Mouse (Mus musculus): ENCODE data around the gene Ccnd2. TPM values are rescaled to one million over a fixed set of nuclear protein-coding genes. Genes with fewer than 3 reads are reported as not detected.

Ccnd2 gene
- polyA plus RNA-seq, 1 experiment: 13.9 TPM

- Histone ChIP-seq H3K27me3 (ENCODE audit: control insufficient read depth, insufficient read depth, insufficient read length) (peaks cover 19% of the 10 kb centered on the region), H3K36me3 (ENCODE audit: control insufficient read depth, insufficient read depth) (no peaks in the 10 kb centered on the region), H3K4me2 (ENCODE audit: low read depth) (no peak overlapping the region), H3ac (ENCODE audit: control insufficient read depth, insufficient read length) (no peak overlapping the region), H3K79me2 (ENCODE audit: control insufficient read depth, insufficient read depth) (no peaks in the 10 kb centered on the region), H3K4me3 (no peak overlapping the region)
- TF ChIP-seq POLR2A (IDR thresholded peaks at IDR 0.05; ENCODE audit: insufficient read length, low read depth) (no peak), REST (IDR thresholded peaks at IDR 0.05; ENCODE audit: insufficient read depth, insufficient read length) (no peak), TCF12 (IDR thresholded peaks at IDR 0.05; ENCODE audit: insufficient read depth, poor library complexity, severe bottlenecking) (no peak), SRF (IDR thresholded peaks at IDR 0.05; ENCODE audit: control insufficient read depth, insufficient read length, low read depth) (no peak), USF1 (IDR thresholded peaks at IDR 0.05; ENCODE audit: low read depth) (no peak), MAX (IDR thresholded peaks at IDR 0.05; ENCODE audit: low read depth) (no peak), MYOG (IDR thresholded peaks at IDR 0.05; ENCODE audit: control insufficient read depth in 1 of 3, insufficient read depth in 1 of 3, insufficient read length in 2 of 3, low read depth in 2 of 3) (no peak), TCF3 (IDR thresholded peaks at IDR 0.05; ENCODE audit: insufficient read length, low read depth) (no peak), E2F4 (IDR thresholded peaks at IDR 0.05; ENCODE audit: insufficient read depth) (no peak), POLR2AphosphoS2 (IDR thresholded peaks at IDR 0.05; ENCODE audit: insufficient read length, low read depth) (no peak), CEBPB (IDR thresholded peaks at IDR 0.05; ENCODE audit: insufficient read depth, poor library complexity, severe bottlenecking) (no peak), MYOD1 (IDR thresholded peaks at IDR 0.05; ENCODE audit: control insufficient read depth in 1 of 3, insufficient read length in 2 of 3, low read depth in 2 of 3) (no peak)
Measured at GRCm38 (mm10) chr6:127177441-127177840, 25.4 kb upstream of the Ccnd2 start.

- no peak for TF ChIP-seq MYOD1 (IDR thresholded peaks at IDR 0.05; ENCODE audit: control insufficient read depth in 1 of 3, insufficient read length in 2 of 3, low read depth in 2 of 3)
- no peak for TF ChIP-seq REST (IDR thresholded peaks at IDR 0.05; ENCODE audit: insufficient read depth, insufficient read length)
- no peak for TF ChIP-seq TCF12 (IDR thresholded peaks at IDR 0.05; ENCODE audit: insufficient read depth, poor library complexity, severe bottlenecking)
- no peak for TF ChIP-seq USF1 (IDR thresholded peaks at IDR 0.05; ENCODE audit: low read depth)
- no peak for TF ChIP-seq POLR2AphosphoS2 (IDR thresholded peaks at IDR 0.05; ENCODE audit: insufficient read length, low read depth)
- TF ChIP-seq MYOG (IDR thresholded peaks at IDR 0.05; ENCODE audit: control insufficient read depth in 1 of 3, insufficient read depth in 1 of 3, insufficient read length in 2 of 3, low read depth in 2 of 3): no peak
- no peak overlapping the region for H3K4me3 ChIP-seq
- no peak overlapping the region for H3K4me2 ChIP-seq (ENCODE audit: low read depth)
- H3K79me2 ChIP-seq (ENCODE audit: control insufficient read depth, insufficient read depth): no peaks in the 10 kb centered on the region
- peaks cover 8% of the 10 kb centered on the region for H3K27me3 ChIP-seq (ENCODE audit: control insufficient read depth, insufficient read depth, insufficient read length)
- no peaks in the 10 kb centered on the region for H3K36me3 ChIP-seq (ENCODE audit: control insufficient read depth, insufficient read depth)
- no peak overlapping the region for H3ac ChIP-seq (ENCODE audit: control insufficient read depth, insufficient read length)
Measured at GRCm38 (mm10) chr6:127172461-127172860, 20.5 kb upstream of the Ccnd2 start.

GRCm38 (mm10) chr6:127170734-127171133, 18.7 kb upstream of the Ccnd2 start:
- Histone ChIP-seq H3K4me3 (no peak overlapping the region), H3ac (ENCODE audit: control insufficient read depth, insufficient read length) (no peak overlapping the region), H3K4me2 (ENCODE audit: low read depth) (no peak overlapping the region), H3K27me3 (ENCODE audit: control insufficient read depth, insufficient read depth, insufficient read length) (peaks cover 7% of the 10 kb centered on the region), H3K79me2 (ENCODE audit: control insufficient read depth, insufficient read depth) (no peaks in the 10 kb centered on the region), H3K36me3 (ENCODE audit: control insufficient read depth, insufficient read depth) (no peaks in the 10 kb centered on the region)
- no peak for TF ChIP-seq MAX (IDR thresholded peaks at IDR 0.05; ENCODE audit: low read depth)
- TF ChIP-seq E2F4 (IDR thresholded peaks at IDR 0.05; ENCODE audit: insufficient read depth): no peak
- no peak for TF ChIP-seq TCF12 (IDR thresholded peaks at IDR 0.05; ENCODE audit: insufficient read depth, poor library complexity, severe bottlenecking)
- TF ChIP-seq USF1 (IDR thresholded peaks at IDR 0.05; ENCODE audit: low read depth): no peak
- no peak for TF ChIP-seq SRF (IDR thresholded peaks at IDR 0.05; ENCODE audit: control insufficient read depth, insufficient read length, low read depth)
- TF ChIP-seq REST (IDR thresholded peaks at IDR 0.05; ENCODE audit: insufficient read depth, insufficient read length): no peak

GRCm38 (mm10) chr6:127165663-127166062, 13.7 kb upstream of the Ccnd2 start:
- Histone ChIP-seq H3K4me3 (no peak overlapping the region), H3ac (ENCODE audit: control insufficient read depth, insufficient read length) (no peak overlapping the region), H3K79me2 (ENCODE audit: control insufficient read depth, insufficient read depth) (no peaks in the 10 kb centered on the region), H3K27me3 (ENCODE audit: control insufficient read depth, insufficient read depth, insufficient read length) (peaks cover 25% of the 10 kb centered on the region), H3K36me3 (ENCODE audit: control insufficient read depth, insufficient read depth) (no peaks in the 10 kb centered on the region), H3K4me2 (ENCODE audit: low read depth) (no peak overlapping the region)
- TF ChIP-seq POLR2AphosphoS2 (IDR thresholded peaks at IDR 0.05; ENCODE audit: insufficient read length, low read depth): no peak
- no peak for TF ChIP-seq TCF3 (IDR thresholded peaks at IDR 0.05; ENCODE audit: insufficient read length, low read depth)
- TF ChIP-seq TCF12 (IDR thresholded peaks at IDR 0.05; ENCODE audit: insufficient read depth, poor library complexity, severe bottlenecking): no peak
- no peak for TF ChIP-seq SRF (IDR thresholded peaks at IDR 0.05; ENCODE audit: control insufficient read depth, insufficient read length, low read depth)
- no peak for TF ChIP-seq MYOG (IDR thresholded peaks at IDR 0.05; ENCODE audit: control insufficient read depth in 1 of 3, insufficient read depth in 1 of 3, insufficient read length in 2 of 3, low read depth in 2 of 3)
- no peak for TF ChIP-seq REST (IDR thresholded peaks at IDR 0.05; ENCODE audit: insufficient read depth, insufficient read length)
- TF ChIP-seq MAX (IDR thresholded peaks at IDR 0.05; ENCODE audit: low read depth): no peak
- TF ChIP-seq MYOD1 (IDR thresholded peaks at IDR 0.05; ENCODE audit: control insufficient read depth in 1 of 3, insufficient read length in 2 of 3, low read depth in 2 of 3): no peak
- TF ChIP-seq POLR2A (IDR thresholded peaks at IDR 0.05; ENCODE audit: insufficient read length, low read depth): no peak
- no peak for TF ChIP-seq CEBPB (IDR thresholded peaks at IDR 0.05; ENCODE audit: insufficient read depth, poor library complexity, severe bottlenecking)
- TF ChIP-seq E2F4 (IDR thresholded peaks at IDR 0.05; ENCODE audit: insufficient read depth): no peak
- TF ChIP-seq USF1 (IDR thresholded peaks at IDR 0.05; ENCODE audit: low read depth): no peak

- Histone ChIP-seq H3K27me3 (ENCODE audit: control insufficient read depth, insufficient read depth, insufficient read length) (peaks cover 45% of the 10 kb centered on the region), H3K4me2 (ENCODE audit: low read depth) (no peak overlapping the region)
Measured at GRCm38 (mm10) chr6:127162842-127163241, 10.8 kb upstream of the Ccnd2 start.

More at GRCm38 (mm10) chr6:127162842-127163241, 10.8 kb upstream of the Ccnd2 start:
- TF ChIP-seq SRF (IDR thresholded peaks at IDR 0.05; ENCODE audit: control insufficient read depth, insufficient read length, low read depth): no peak
- TF ChIP-seq TCF12 (IDR thresholded peaks at IDR 0.05; ENCODE audit: insufficient read depth, poor library complexity, severe bottlenecking): no peak
- no peak for TF ChIP-seq MYOG (IDR thresholded peaks at IDR 0.05; ENCODE audit: control insufficient read depth in 1 of 3, insufficient read depth in 1 of 3, insufficient read length in 2 of 3, low read depth in 2 of 3)
- TF ChIP-seq TCF3 (IDR thresholded peaks at IDR 0.05; ENCODE audit: insufficient read length, low read depth): no peak
- TF ChIP-seq MYOD1 (IDR thresholded peaks at IDR 0.05; ENCODE audit: control insufficient read depth in 1 of 3, insufficient read length in 2 of 3, low read depth in 2 of 3): no peak
- TF ChIP-seq REST (IDR thresholded peaks at IDR 0.05; ENCODE audit: insufficient read depth, insufficient read length): no peak
- no peak for TF ChIP-seq USF1 (IDR thresholded peaks at IDR 0.05; ENCODE audit: low read depth)
- no peak for TF ChIP-seq E2F4 (IDR thresholded peaks at IDR 0.05; ENCODE audit: insufficient read depth)
- Histone ChIP-seq H3K79me2 (ENCODE audit: control insufficient read depth, insufficient read depth) (no peaks in the 10 kb centered on the region), H3ac (ENCODE audit: control insufficient read depth, insufficient read length) (no peak overlapping the region), H3K36me3 (ENCODE audit: control insufficient read depth, insufficient read depth) (no peaks in the 10 kb centered on the region), H3K4me3 (no peak overlapping the region)

Data from myocyte (in vitro differentiated cells).